Mouse (Mus musculus) kidney, embryonic 14.5 days (tissue): ENCODE measurements around the gene Nr1d1. TPM values are rescaled to one million over a fixed set of nuclear protein-coding genes. Genes with fewer than 3 reads are reported as not detected.

Experiments used
- ATAC-seq: fragments of 200-750 bp; cut with Nextera tagmentation; 2 replicates; pipeline ENCODE4 v1.8.0; 2017; ENCODE audit warnings: moderate number of reproducible peaks, mild to moderate bottlenecking, moderate TSS enrichment, moderate library complexity; ENCODE audit not compliant: low FRiP score, low TSS enrichment
- H3K27ac ChIP-seq: fragments of 300-500 bp; sonication (generic); 2 replicates; pipeline ENCODE4 v1.5.1; 2014; ENCODE audit warnings: low read depth, mild to moderate bottlenecking, low read length, moderate library complexity, mixed read lengths
- H3K27me3 ChIP-seq: fragments of 300-500 bp; sonication (generic); 2 replicates; pipeline ENCODE4 v1.6.1; 2014; ENCODE audit warnings: mild to moderate bottlenecking, low read length; ENCODE audit not compliant: control insufficient read depth, insufficient read depth
- H3K36me3 ChIP-seq: fragments of 300-500 bp; sonication (generic); 2 replicates; pipeline ENCODE4 v1.6.1; 2014; ENCODE audit warnings: low read length, mixed read lengths; ENCODE audit not compliant: control insufficient read depth, insufficient read depth
- H3K4me1 ChIP-seq: fragments of 300-500 bp; sonication (generic); 2 replicates; pipeline ENCODE4 v1.6.1; 2014; ENCODE audit warnings: low read length, mixed read lengths; ENCODE audit not compliant: control insufficient read depth, insufficient read depth
- H3K4me2 ChIP-seq: fragments of 300-500 bp; sonication (generic); replicated peaks from 2 replicates; pipeline ENCODE4 v1.6.1; 2014; ENCODE audit warnings: low read depth, mild to moderate bottlenecking, low read length
- H3K4me3 ChIP-seq: fragments of 300-500 bp; sonication (generic); 2 replicates; pipeline ENCODE4 v1.5.1; 2014; ENCODE audit warnings: mild to moderate bottlenecking, low read length
- H3K9ac ChIP-seq: fragments of 300-500 bp; sonication (generic); 2 replicates; pipeline ENCODE4 v1.6.1; 2014; ENCODE audit warnings: low read depth, mild to moderate bottlenecking, low read length, moderate library complexity
- H3K9me3 ChIP-seq: fragments of 300-500 bp; sonication (generic); 2 replicates; pipeline ENCODE4 v1.6.1; 2016; ENCODE audit warnings: low read length; ENCODE audit not compliant: control insufficient read depth
- WGBS: fragments of 180-500 bp; shearing (Covaris S2); extraction: QIAGEN DNeasy Blood & Tissue Kit; methylation state at CpG from one replicate; pipeline ENCODE4 v1.1.7; 2014; 5-methylcytosine and 5-hydroxymethylcytosine counted together
- polyA plus RNA-seq: library from polyadenylated mRNA; unstranded; fragments of >200 nt; fragmentation: Nextera tagmentation; extraction: Ambion mirVana; gene quantifications from 2 replicates; pipeline ENCODE4 v1.2.1, GENCODE M21; 2014

Nr1d1 gene
- polyA plus RNA-seq, 1 experiment from 2014 or later: 2.6 TPM

DNA sequence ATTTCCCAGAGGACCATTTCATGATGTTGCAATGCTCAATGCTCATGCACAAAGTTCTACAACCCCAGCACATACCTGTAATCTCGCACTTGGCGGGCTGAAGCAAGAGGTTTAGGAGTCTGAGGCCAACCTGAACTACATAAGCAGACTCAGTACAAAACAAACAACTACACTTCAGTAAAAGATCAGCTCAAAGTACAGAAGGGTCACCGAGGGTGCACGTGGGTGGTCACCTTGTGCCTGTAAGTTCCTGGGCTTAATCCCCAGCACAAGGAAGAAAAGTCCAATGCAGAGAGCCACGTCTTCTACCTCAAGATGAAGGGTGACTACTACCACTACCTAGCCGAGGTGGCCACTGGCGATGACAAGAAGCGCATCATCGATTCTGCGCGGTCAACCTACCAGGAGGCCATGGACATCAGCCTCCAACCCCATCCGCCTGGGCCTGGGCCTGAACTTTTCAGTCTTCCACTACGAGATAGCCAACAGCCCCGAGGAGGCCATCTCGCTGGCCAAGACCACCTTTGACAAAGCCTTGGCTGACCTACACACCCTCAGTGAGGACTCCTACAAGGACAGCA, 49.1 kb downstream of the Nr1d1 start:
- 95% methylated on average over 15 of the region's 15 CpGs for WGBS
- Histone ChIP-seq H3K9ac (no peak overlapping the region), H3K4me3 (no peak overlapping the region), H3K27me3 (no peaks in the 10 kb centered on the region), H3K27ac (no peak overlapping the region), H3K36me3 (peaks cover 21% of the 10 kb centered on the region), H3K4me2 (no peak overlapping the region), H3K9me3 (no peaks in the 10 kb centered on the region), H3K4me1 (peaks cover 4% of the 10 kb centered on the region; the same call in 1 of the 2 replicates)
- no peak for ATAC-seq

DNA sequence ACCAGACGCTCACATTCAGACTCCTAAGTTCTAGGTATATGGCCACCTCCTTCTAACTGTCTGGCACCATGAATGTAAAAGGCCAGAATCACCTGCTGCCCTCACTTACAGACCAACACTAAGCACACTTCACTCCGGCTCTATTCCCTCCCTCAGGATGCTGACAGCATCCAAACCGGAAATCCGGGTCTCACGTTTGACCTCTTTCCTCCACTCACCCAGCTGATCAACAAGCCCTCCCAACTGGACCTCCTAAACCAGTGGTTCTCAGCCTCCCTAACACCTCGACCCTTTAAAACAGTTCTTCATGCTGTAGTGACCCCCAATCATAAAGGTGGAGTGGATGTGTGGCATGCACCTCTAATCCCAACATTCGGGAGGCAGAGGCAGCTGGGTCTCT, 52.0 kb downstream of the Nr1d1 start:
- Histone ChIP-seq H3K27me3 (no peaks in the 10 kb centered on the region), H3K27ac (no peak overlapping the region), H3K4me2 (no peak overlapping the region), H3K4me3 (no peak overlapping the region), H3K4me1 (no peaks in the 10 kb centered on the region), H3K36me3 (peaks cover 21% of the 10 kb centered on the region), H3K9me3 (no peaks in the 10 kb centered on the region), H3K9ac (no peak overlapping the region)
- WGBS: 74% methylated on average over 7 of the region's 7 CpGs
- no peak for ATAC-seq

DNA sequence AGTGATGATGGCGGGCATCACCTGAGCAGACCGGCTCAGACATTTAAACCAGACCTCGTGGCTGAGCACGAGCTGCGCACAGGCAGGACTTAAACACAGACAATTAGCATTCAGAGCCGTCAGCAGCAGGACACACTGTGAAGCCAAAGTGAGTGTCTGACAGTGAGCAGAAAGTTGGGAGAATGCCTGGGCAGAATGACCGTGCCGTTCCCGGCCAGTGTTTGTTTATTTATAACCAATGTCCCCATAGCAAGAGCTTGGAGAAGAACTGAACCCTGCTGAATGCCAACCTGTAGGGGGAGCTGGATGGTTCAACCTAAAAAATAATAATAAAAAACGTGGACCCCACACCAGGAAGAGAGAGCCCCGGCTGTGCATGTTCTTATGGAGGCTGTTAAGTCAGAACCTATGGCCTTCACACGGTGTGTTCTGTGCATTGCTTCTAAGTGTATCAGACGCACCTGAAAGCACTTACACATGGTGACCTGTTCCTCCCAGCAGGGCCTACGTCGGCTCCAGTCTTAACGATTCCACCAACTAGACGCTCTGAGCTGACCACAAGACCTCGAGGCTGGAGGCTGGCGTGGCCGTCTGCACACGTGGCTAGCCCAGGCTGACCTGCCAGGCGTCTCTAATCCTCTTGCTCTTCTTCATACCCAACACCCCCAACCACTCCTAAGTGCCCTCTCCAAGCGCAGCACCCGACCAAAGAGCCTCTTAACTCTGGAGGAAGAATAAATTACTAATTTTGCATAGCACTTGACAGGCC, 53.5 kb downstream of the Nr1d1 start:
- H3K27ac ChIP-seq: no peak overlapping the region
- H3K9me3 ChIP-seq: no peaks in the 10 kb centered on the region
- no peaks in the 10 kb centered on the region for H3K27me3 ChIP-seq
- H3K4me1 ChIP-seq: no peaks in the 10 kb centered on the region
- peaks cover 14% of the 10 kb centered on the region for H3K36me3 ChIP-seq
- 67% methylated on average over 24 of the region's 24 CpGs for WGBS
- ATAC-seq: 0 out of 2 replicates have a peak, but pooled peaks have one; percentile 8
- H3K4me2 ChIP-seq: no peak overlapping the region
- H3K9ac ChIP-seq: no peak overlapping the region
- no peak overlapping the region for H3K4me3 ChIP-seq

DNA sequence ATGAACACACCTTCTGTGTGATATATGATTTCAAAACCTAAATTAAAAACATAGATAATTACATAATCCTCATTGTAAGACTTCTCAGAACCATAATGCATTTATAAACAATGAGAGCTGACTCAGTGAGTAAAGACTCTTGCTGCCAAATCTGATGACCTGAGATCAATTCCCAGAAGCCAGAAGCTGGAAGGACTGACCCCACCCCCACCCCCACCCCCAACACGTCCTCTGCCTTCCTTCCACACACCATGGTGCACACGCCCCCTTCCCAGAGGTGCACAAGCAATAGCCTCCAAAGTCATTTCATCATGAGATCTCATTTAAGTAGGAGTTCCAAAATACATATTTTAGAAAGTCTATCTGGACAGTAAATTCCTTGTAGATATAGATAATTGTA, 54.4 kb downstream of the Nr1d1 start:
- Histone ChIP-seq H3K4me3 (no peak overlapping the region), H3K36me3 (peaks cover 14% of the 10 kb centered on the region), H3K4me1 (no peaks in the 10 kb centered on the region; the same call in 1 of the 2 replicates), H3K27ac (no peak overlapping the region), H3K9me3 (no peaks in the 10 kb centered on the region), H3K4me2 (no peak overlapping the region), H3K27me3 (no peaks in the 10 kb centered on the region), H3K9ac (no peak overlapping the region)
- 81% methylated on average over 2 of the region's 2 CpGs for whole genome bisulfite sequencing
- no peak for ATAC-seq

Other genes with a start within 250 kb of the Nr1d1 start
- 0.26 and 0.73 TPM in 2 replicates for gene Ikzf3, start 229.3 kb downstream of the Nr1d1 start, polyA plus RNA-seq
- gene Zpbp2, start 224.2 kb downstream of the Nr1d1 start, polyA plus RNA-seq: 0.30 and 0.61 TPM in 2 replicates
- 7.1 and 26.6 TPM in 2 replicates for gene Ormdl3, start 188.0 kb downstream of the Nr1d1 start, polyA plus RNA-seq
- not detected in 2 replicates for gene Lrrc3c, start 177.0 kb downstream of the Nr1d1 start, polyA plus RNA-seq
- 0.60 and 1.2 TPM in 2 replicates for gene Gm12355, start 149.7 kb downstream of the Nr1d1 start, polyA plus RNA-seq
- gene Gsdma3, start 149.0 kb downstream of the Nr1d1 start, polyA plus RNA-seq: not detected in 2 replicates
- not detected in 2 replicates for gene Gsdma2, start 128.6 kb downstream of the Nr1d1 start, polyA plus RNA-seq
- 0.16 TPM in 1 of 2 replicates, not detected in the other for gene Gsdma, start 111.0 kb downstream of the Nr1d1 start, polyA plus RNA-seq
- 181 and 187 TPM in 2 replicates for gene Psmd3, start 92.8 kb downstream of the Nr1d1 start, polyA plus RNA-seq
- gene Csf3, start 74.1 kb downstream of the Nr1d1 start, polyA plus RNA-seq: not detected in 2 replicates
- 39.5 and 59.1 TPM in 2 replicates for gene Med24, start 45.9 kb downstream of the Nr1d1 start, polyA plus RNA-seq
- gene Thra, start 34.7 kb downstream of the Nr1d1 start, polyA plus RNA-seq: 28.0 and 31.8 TPM in 2 replicates
- 21.6 and 33.7 TPM in 2 replicates for gene Msl1, start 20.2 kb upstream of the Nr1d1 start, polyA plus RNA-seq
- gene Casc3, start 29.6 kb upstream of the Nr1d1 start, polyA plus RNA-seq: 28.1 and 43.1 TPM in 2 replicates
- gene Rapgefl1, start 61.5 kb upstream of the Nr1d1 start, polyA plus RNA-seq: 1.6 and 2.4 TPM in 2 replicates
- 6.5 and 6.7 TPM in 2 replicates for gene Wipf2, start 88.3 kb upstream of the Nr1d1 start, polyA plus RNA-seq
- gene Cdc6, start 132.5 kb upstream of the Nr1d1 start, polyA plus RNA-seq: 32.5 and 44.1 TPM in 2 replicates
- gene Rara, start 152.5 kb upstream of the Nr1d1 start, polyA plus RNA-seq: 27.7 and 36.7 TPM in 2 replicates
- 0.64 TPM in 1 of 2 replicates, not detected in the other for gene Gjd3, start 207.7 kb upstream of the Nr1d1 start, polyA plus RNA-seq
- 284 and 300 TPM in 2 replicates for gene Top2a, start 248.9 kb upstream of the Nr1d1 start, polyA plus RNA-seq